Mouse (Mus musculus) erythroblast, adult 5-6 weeks (primary cell): Measurements from ENCODE around the gene Lgals3bp. TPM values are rescaled to one million over a fixed set of nuclear protein-coding genes. Genes with fewer than 3 reads are reported as not detected.

Experiments used
- ATAC-seq: replicated peaks from 2 replicates; pipeline ENCODE4 v1.8.0; 2016; ENCODE audit warnings: moderate number of reproducible peaks, mild to moderate bottlenecking, moderate TSS enrichment, inconsistent platforms; ENCODE audit not compliant: poor library complexity, low FRiP score, severe bottlenecking
- total RNA-seq, 2 experiments: library from RNA; stranded (forward) in 1 of 2; stranded (reverse) in 1 of 2; fragments of 150-400 nt in 1 of 2; fragments of 200-764, 138-1000 nt in 1 of 2; gene quantifications; 2 replicates each; pipeline versions ENCODE4 v1.2.3 to v1.2.4; 2015 to 2017; ENCODE audit warnings: low replicate concordance in 2 of 2

Gene Lgals3bp
- total RNA-seq, 2 experiments from 2014 or later = 18.0 to 58.0 TPM

DNA sequence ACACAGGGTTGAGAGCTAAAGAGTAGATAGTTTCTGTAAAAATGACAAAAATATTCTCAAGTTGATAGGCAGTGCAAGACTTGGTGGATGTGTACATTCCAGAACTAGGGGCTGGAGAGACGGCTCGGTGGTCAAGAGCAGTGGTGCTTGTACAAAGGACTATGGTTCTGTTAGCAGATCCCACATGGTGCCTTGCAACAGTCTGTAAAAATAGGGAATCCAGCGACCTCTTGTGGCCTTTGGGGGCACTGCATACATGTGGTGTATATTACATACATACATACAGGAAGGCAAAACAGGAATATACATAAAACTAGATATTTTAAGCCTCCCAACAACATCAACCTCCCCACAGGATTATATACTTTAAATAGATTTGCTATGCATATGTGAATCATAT, 33.6 kb downstream of the Lgals3bp start:
- ATAC-seq = no peak

- ATAC-seq = no peak
These were observed 35.3 kb downstream of the Lgals3bp start for GRCm38 (mm10) chr11:118366559-118366958.

DNA sequence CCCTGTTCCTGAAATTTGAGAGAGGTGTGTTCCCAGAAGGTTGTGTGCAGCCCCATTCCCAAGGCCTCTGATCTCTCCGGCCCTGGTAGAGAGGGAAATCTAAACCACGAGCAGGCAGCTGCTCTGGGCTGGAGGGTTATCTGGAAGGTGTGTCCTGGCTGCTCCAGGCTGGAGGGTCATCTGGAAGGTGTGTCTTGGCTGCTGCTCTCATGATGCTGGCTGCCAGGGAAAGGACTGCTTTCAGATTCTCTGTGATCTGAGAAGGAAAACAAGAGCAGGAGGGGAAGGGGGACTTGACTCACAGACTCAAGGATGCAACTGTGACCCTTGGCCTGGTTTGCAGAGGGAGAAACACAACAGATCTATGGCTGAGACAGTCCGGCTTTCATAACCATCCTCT, 35.8 kb downstream of the Lgals3bp start:
- no peak for ATAC-seq

DNA sequence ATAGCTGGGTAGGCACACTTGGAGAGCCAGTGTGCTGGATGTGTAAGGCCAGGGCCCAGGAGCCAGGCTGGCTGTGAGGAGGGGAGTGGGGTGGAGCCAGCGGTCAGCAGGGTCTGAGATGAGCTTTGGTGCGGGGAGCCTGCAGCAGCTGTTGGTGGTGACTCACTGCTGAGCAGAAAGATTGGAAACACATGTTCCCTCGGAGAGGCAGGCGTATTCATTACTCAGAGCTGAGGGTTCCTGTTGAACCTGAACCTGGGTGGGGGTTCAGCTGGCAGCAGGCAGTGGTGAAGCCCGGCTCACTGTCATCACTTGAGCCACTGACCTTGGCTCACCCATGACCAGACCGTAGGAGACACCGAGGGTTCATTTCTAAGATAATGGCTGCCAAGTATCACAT, 36.7 kb downstream of the Lgals3bp start:
- no peak for ATAC-seq

DNA sequence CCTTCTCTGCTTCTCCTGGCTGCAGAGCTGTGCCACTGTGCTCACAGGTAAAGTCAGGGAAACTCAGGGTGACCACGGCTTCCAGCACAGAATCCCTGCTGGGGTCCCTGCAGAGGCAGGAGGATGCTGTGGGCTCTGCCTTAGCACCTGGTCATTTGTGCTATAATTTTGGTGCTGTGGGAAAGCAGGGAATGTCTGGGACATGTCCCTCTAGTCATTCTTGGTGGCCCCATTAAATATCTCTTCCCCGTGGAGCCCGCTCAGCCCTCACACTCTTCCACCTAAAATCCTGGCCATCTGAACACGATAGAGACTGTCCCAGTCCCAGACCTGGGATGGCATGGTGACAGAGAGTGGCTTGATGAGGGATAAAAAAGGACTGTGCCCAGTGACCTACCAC, 37.9 kb downstream of the Lgals3bp start:
- ATAC-seq = no peak

DNA sequence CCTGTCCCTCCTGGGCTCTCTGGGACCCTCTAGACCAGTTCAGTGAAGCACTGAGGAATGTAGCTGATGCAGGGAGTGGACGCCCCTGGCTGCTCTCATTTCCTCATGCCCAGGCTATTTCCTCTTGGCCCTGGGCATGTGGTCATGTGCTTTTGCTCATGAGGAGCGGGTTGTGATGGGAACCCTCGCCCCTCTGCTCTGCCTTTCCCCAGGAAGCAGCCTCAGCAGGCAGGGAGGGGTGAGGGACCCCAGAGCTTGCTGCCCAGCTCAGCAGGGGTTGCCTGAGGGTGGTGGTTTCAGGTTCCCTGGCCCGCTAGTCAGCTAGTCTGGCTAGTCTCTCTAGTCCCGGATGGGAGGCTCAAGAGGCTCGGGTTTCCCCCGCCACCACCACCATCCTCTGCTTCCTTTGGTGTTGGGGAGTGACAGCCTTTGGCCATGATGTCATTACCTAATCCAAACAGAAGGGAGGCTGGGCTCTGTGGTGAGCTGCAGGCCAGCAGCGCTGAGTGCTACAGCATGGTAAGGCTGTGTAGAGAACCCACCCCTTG, 38.8 kb downstream of the Lgals3bp start:
- ATAC-seq = no peak

GRCm38 (mm10) chr11:118362501-118362900, 39.4 kb downstream of the Lgals3bp start:
- no peak for ATAC-seq

- ATAC-seq = no peak
These were observed 41.0 kb downstream of the Lgals3bp start for GRCm38 (mm10) chr11:118360907-118361341.

DNA sequence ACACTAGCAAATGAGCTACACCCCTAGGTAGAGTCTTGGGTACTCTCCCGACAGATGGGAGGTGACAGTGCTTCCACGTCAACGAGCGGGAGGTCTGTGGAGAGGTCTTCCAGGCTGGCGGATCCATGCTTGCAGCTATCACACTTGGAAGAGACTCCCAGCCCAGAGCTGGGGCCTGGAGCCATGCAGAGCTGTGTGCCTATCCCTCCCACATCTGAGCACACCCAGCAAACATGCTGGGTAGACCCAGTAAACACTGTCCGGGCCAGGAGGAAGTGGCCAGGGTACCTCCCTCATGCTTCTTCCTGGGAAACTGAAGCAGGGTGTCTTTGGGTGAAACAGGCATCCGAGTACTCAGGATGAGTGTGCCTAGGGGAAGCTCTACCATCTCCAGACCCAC, 41.4 kb downstream of the Lgals3bp start:
- no peak for ATAC-seq

DNA sequence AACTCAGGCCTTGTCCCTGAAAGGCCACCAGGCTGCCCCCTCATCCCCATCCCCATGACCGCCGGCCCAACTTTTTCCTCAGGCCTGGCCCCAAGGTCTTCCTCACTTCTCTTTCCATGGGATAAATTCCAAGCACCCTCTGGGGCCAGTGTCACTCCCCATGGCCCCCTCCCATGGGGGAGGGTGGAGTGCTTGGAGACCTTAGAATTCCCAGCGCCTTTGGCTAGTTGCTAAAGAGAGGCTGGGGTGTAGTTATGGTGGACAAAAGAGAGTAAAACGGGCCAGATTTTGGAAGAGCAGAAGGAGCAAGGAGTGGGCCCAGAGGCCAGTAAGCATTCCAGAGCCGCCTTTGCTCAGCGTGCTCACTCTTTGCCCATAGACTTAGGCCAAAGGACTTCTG, 46.3 kb downstream of the Lgals3bp start, which contains the start of gene Timp2:
Timp2 (minus strand) TSS at position 101 of the 400 bp plus-strand sequence.
- no peak for ATAC-seq

GRCm38 (mm10) chr11:118355205-118355604, 46.7 kb downstream of the Lgals3bp start:
- ATAC-seq = no peak

GRCm38 (mm10) chr11:118354636-118355191, 47.2 kb downstream of the Lgals3bp start:
- ATAC-seq = no peak

- no peak for ATAC-seq
These were observed 52.4 kb downstream of the Lgals3bp start for GRCm38 (mm10) chr11:118349494-118349893.

DNA sequence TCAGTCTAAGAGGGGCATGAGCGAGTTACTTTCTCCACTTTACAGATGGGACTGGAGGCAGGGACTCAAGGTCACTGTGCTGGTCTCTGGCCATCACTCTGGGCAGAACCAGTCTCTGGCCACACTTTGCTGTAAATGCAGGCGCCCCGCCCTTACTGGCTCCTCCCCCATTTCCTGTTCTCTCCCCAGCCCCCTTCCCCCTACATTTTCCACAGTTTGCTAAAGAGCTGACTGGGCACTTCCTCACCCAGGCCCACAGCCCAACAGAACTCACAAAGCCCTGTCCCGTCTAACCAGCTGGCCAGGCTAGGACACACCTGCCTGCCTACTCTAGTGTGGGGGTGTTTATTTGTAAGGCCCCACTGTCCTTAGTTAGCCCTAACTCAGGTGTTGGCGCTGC, 53.0 kb downstream of the Lgals3bp start:
- ATAC-seq = no peak

GRCm38 (mm10) chr11:118348419-118348818, 53.5 kb downstream of the Lgals3bp start:
- no peak for ATAC-seq

DNA sequence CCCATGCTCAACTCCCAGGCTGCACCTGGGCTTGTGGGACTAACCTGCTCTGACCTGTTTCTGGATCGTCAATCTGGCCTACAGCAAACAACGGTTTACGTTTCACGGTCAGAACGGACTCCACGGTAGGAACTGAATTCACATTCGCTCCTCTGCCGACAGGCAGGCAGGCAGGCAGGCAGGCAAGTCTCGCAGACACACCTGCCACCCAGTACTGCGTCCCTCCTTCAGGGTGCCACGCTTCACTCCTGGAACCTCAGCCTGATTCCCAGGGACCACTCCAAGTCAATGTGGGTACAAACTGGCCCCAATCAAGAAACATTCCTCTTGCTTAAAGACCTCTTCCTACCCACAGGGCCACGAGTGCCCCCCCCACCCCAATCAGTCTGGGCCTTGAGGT, 54.0 kb downstream of the Lgals3bp start:
- ATAC-seq = no peak

DNA sequence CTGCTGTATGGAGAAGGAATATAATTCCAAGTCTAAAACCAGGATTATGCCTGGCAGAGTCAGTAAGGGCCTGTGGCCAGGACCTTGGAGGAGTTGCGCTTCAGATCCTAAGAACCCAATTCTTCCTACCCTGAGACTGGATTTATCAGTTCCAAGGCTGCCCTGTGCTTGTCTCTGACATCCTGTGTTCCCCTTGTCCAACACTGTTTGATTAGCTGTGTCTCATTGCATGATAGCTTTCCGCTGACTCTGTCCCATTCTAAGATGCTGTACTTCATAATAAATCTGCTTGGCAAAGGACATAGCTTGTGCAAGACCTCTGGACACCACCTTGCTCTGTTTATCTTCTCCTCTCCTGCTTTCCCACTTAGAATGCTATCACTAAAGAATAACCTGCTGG, 54.5 kb downstream of the Lgals3bp start:
- no peak for ATAC-seq

- no peak for ATAC-seq
These were observed 55.3 kb downstream of the Lgals3bp start for GRCm38 (mm10) chr11:118346395-118347096.

DNA sequence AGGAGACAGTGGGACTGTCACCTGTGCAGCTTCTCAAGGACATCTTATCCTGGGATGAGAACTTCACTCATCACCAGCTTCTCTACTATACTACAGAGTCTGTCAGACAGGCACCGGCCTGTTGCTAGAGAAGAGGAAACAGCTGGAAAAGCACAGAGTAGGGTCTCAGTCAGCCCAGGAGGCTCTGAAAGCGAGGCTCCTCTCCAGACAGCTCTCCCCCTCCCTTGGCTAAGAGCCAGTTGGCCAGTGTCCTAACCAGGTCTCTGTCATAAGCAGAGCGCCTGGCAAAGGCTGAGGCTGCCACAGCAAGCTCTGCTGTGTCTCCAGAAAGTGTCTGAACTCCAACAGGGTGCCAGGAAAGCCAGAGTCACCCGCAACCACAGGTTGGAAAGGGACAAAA, 56.2 kb downstream of the Lgals3bp start:
- no peak for ATAC-seq

- ATAC-seq = no peak
These were observed 58.3 kb downstream of the Lgals3bp start for GRCm38 (mm10) chr11:118343629-118344028.
